Mouse (Mus musculus) lung, embryonic 14.5 days (tissue): ENCODE data around the gene Tifa. TPM values are rescaled to one million over a fixed set of nuclear protein-coding genes. Genes with fewer than 3 reads are reported as not detected.

ENCODE experiments used
- ATAC-seq: fragments of 200-750 bp; cut with Nextera tagmentation; 2 replicates; pipeline ENCODE4 v1.8.0; 2017; ENCODE audit warnings: mild to moderate bottlenecking, moderate TSS enrichment, moderate library complexity; ENCODE audit not compliant: insufficient read depth
- DNase-seq: peaks from one replicate; pipeline ENCODE4 v3.0.0-alpha.2; 2015
- H3K27ac ChIP-seq: fragments of 300-500 bp; sonication (generic); 2 replicates; pipeline ENCODE4 v1.5.1; 2014; ENCODE audit warnings: low read depth, mild to moderate bottlenecking, moderate library complexity
- H3K27me3 ChIP-seq: fragments of 300-500 bp; sonication (generic); 2 replicates; pipeline ENCODE4 v1.6.1; 2014; ENCODE audit warnings: low read length, control low read depth; ENCODE audit not compliant: insufficient read depth
- H3K36me3 ChIP-seq: fragments of 300-500 bp; sonication (generic); 2 replicates; pipeline ENCODE4 v1.6.1; 2014; ENCODE audit warnings: control low read depth; ENCODE audit not compliant: insufficient read depth
- H3K4me1 ChIP-seq: fragments of 300-500 bp; sonication (generic); 2 replicates; pipeline ENCODE4 v1.6.1; 2014; ENCODE audit warnings: antibody characterized with exemption, control low read depth; ENCODE audit not compliant: insufficient read depth
- H3K4me2 ChIP-seq: fragments of 300-500 bp; sonication (generic); 2 replicates; pipeline ENCODE4 v1.6.1; 2014; ENCODE audit warnings: mild to moderate bottlenecking
- H3K4me3 ChIP-seq: fragments of 300-500 bp; sonication (generic); 2 replicates; pipeline ENCODE4 v1.5.1; 2014; ENCODE audit warnings: low read depth, low read length
- H3K9ac ChIP-seq: fragments of 300-500 bp; sonication (generic); 2 replicates; pipeline ENCODE4 v1.6.1; 2014
- H3K9me3 ChIP-seq: fragments of 300-500 bp; sonication (generic); 2 replicates; pipeline ENCODE4 v1.6.1; 2016; ENCODE audit warnings: low read depth, low read length, control low read depth
- CTCF ChIP-seq: IDR thresholded peaks from 2 replicates; pipeline ENCODE4 v1.5.1; 2016; ENCODE audit warnings: antibody characterized with exemption, low read depth
- WGBS: fragments of 180-500 bp; shearing (Covaris S2); extraction: QIAGEN DNeasy Blood & Tissue Kit; methylation state at CpG from one replicate; pipeline ENCODE4 v1.1.7; 2014; 5-methylcytosine and 5-hydroxymethylcytosine counted together
- polyA plus RNA-seq: library from polyadenylated mRNA; unstranded; fragments of >200 nt; fragmentation: Nextera tagmentation; extraction: Ambion mirVana; gene quantifications from 2 replicates; pipeline ENCODE4 v1.2.1, GENCODE M21; 2014

Tifa gene
- polyA plus RNA-seq, 1 experiment from 2014 or later = 4.3 TPM

GRCm38 (mm10) chr3:127850776-127851646 lies 61.4 kb downstream of the Tifa start:
- Histone ChIP-seq H3K4me2 (no peak overlapping the region), H3K4me3 (no peak overlapping the region), H3K9me3 (no peaks in the 10 kb centered on the region), H3K27ac (no peak overlapping the region), H3K4me1 (no peaks in the 10 kb centered on the region), H3K36me3 (no peaks in the 10 kb centered on the region), H3K27me3 (no peaks in the 10 kb centered on the region), H3K9ac (no peak overlapping the region)
- ATAC-seq = no peak
- 57% methylated on average over 9 of the region's 9 CpGs for WGBS
- TF ChIP-seq CTCF = no peak
- no peak for DNase-seq

- Histone ChIP-seq H3K36me3 (no peaks in the 10 kb centered on the region), H3K9me3 (no peaks in the 10 kb centered on the region), H3K4me2 (no peak overlapping the region), H3K4me1 (no peaks in the 10 kb centered on the region), H3K27me3 (no peaks in the 10 kb centered on the region), H3K27ac (no peak overlapping the region), H3K9ac (no peak overlapping the region), H3K4me3 (no peak overlapping the region)
- 58% methylated on average over 9 of the region's 9 CpGs for WGBS
- no peak for DNase-seq
- TF ChIP-seq CTCF = no peak
- no peak for ATAC-seq
These were observed 63.1 kb downstream of the Tifa start for GRCm38 (mm10) chr3:127852722-127853121.

GRCm38 (mm10) chr3:127853431-127854206 lies 64.0 kb downstream of the Tifa start:
- DNase-seq (peak; percentile 92), ATAC-seq (peak; percentile 83; the same call in 1 of the 2 replicates)
- no peak overlapping the region for H3K4me2 ChIP-seq
- no peak overlapping the region for H3K4me3 ChIP-seq
- WGBS = 23% methylated on average over 15 of the region's 15 CpGs
- no peaks in the 10 kb centered on the region for H3K9me3 ChIP-seq
- H3K27ac ChIP-seq = no peak overlapping the region
- H3K9ac ChIP-seq = no peak overlapping the region
- H3K27me3 ChIP-seq = no peaks in the 10 kb centered on the region
- no peaks in the 10 kb centered on the region for H3K4me1 ChIP-seq
- H3K36me3 ChIP-seq = no peaks in the 10 kb centered on the region
- peak; percentile 85 for TF ChIP-seq CTCF

- WGBS = 74% methylated on average over 11 of the region's 11 CpGs
- ATAC-seq (no peak), DNase-seq (no peak)
- no peak overlapping the region for H3K4me3 ChIP-seq
- no peak for TF ChIP-seq CTCF
- H3K36me3 ChIP-seq = no peaks in the 10 kb centered on the region
- H3K4me2 ChIP-seq = no peak overlapping the region
- H3K4me1 ChIP-seq = peaks cover 2% of the 10 kb centered on the region; the same call in 1 of the 2 replicates
- no peak overlapping the region for H3K9ac ChIP-seq
- no peaks in the 10 kb centered on the region for H3K27me3 ChIP-seq
- H3K9me3 ChIP-seq = no peaks in the 10 kb centered on the region
- H3K27ac ChIP-seq = no peak overlapping the region
These were observed 71.7 kb downstream of the Tifa start for GRCm38 (mm10) chr3:127861340-127861739.

- Histone ChIP-seq H3K36me3 (no peaks in the 10 kb centered on the region), H3K4me1 (peaks cover 2% of the 10 kb centered on the region; the same call in 1 of the 2 replicates), H3K4me3 (no peak overlapping the region), H3K9me3 (no peaks in the 10 kb centered on the region), H3K27ac (no peak overlapping the region), H3K4me2 (no peak overlapping the region), H3K27me3 (no peaks in the 10 kb centered on the region), H3K9ac (no peak overlapping the region)
- no peak for ATAC-seq
- TF ChIP-seq CTCF = no peak
- no peak for DNase-seq
- WGBS = 69% methylated on average over 4 of the region's 4 CpGs
These were observed 72.9 kb downstream of the Tifa start for GRCm38 (mm10) chr3:127862479-127862878.

- peak; percentile 64 for DNase-seq
- Histone ChIP-seq H3K27me3 (no peaks in the 10 kb centered on the region), H3K4me2 (no peak overlapping the region), H3K4me1 (peaks cover 2% of the 10 kb centered on the region; the same call in 1 of the 2 replicates), H3K4me3 (no peak overlapping the region), H3K36me3 (no peaks in the 10 kb centered on the region), H3K27ac (no peak overlapping the region), H3K9me3 (no peaks in the 10 kb centered on the region), H3K9ac (no peak overlapping the region)
- TF ChIP-seq CTCF = no peak
- WGBS = 43% methylated on average over 3 of the region's 3 CpGs
- no peak for ATAC-seq
These were observed 74.0 kb downstream of the Tifa start for GRCm38 (mm10) chr3:127863571-127863970.

GRCm38 (mm10) chr3:127864242-127864641 lies 74.6 kb downstream of the Tifa start:
- WGBS = 28% methylated on average over 2 of the region's 2 CpGs

More at GRCm38 (mm10) chr3:127864242-127864641, 74.6 kb downstream of the Tifa start:
- DNase-seq = no peak
- H3K27me3 ChIP-seq = no peaks in the 10 kb centered on the region
- H3K4me1 ChIP-seq = peaks cover 2% of the 10 kb centered on the region; the same call in 1 of the 2 replicates
- no peak for TF ChIP-seq CTCF
- peak overlapping the region; percentile 19; the same call in 1 of the 2 replicates for H3K27ac ChIP-seq
- H3K9me3 ChIP-seq = no peaks in the 10 kb centered on the region
- no peak for ATAC-seq
- no peaks in the 10 kb centered on the region for H3K36me3 ChIP-seq
- H3K4me2 ChIP-seq = no peak overlapping the region
- H3K9ac ChIP-seq = no peak overlapping the region
- no peak overlapping the region for H3K4me3 ChIP-seq
